Comparison of ENCODE assay signal across 18 mouse cellular contexts in genomic region chr13:44339061-44339741, GRCm38 (mm10).
DNase-seq lines count a peak whose midpoint lies in the region; ATAC-seq lines count a peak whose summit lies in the region.
"Had no signal": no experiment of that assay in that cellular context is flagged by ENCODE, and none has a peak within 500 bp of the region (broad histone marks: within the 10 kb centered on the region; RNA-seq: fewer than 3 reads in every experiment).

No protein-coding gene starts in this region.

- H3K4me1 ChIP-seq in liver, embryonic 13.5 days (replicated peaks): peaks cover 9% of the 10 kb centered on the region
- H3K4me1 ChIP-seq: embryonic facial prominence, embryonic 13.5 days; neural tube, embryonic 13.5 days had no signal

- no peaks in the 10 kb centered on the region for H3K9me3 ChIP-seq in liver, embryonic 13.5 days (replicated peaks)
- H3K9me3 ChIP-seq: stomach, embryonic 15.5 days had no signal

- 0 out of 2 replicates have a peak, but pooled peaks have one; percentile 42 for ATAC-seq in granulocyte monocyte progenitor cell, adult 5-6 weeks (replicated peaks; ENCODE audit: poor library complexity, severe bottlenecking)
- ATAC-seq in liver, embryonic 13.5 days (ENCODE audit: low read depth): peak; percentile 81

- H3K4me3 ChIP-seq in liver, embryonic 13.5 days (replicated peaks): no peak overlapping the region
- H3K4me3 ChIP-seq: embryonic facial prominence, embryonic 13.5 days; forebrain, embryonic 10.5 days; neural tube, embryonic 13.5 days; stomach, embryonic 15.5 days had no signal

- 27% methylated on average over 6 of the region's 6 CpGs for WGBS in liver, embryonic 13.5 days (ENCODE audit: insufficient replicate concordance)

- H3K4me2 ChIP-seq in liver, embryonic 13.5 days: no peak overlapping the region
- H3K4me2 ChIP-seq: embryonic facial prominence, embryonic 13.5 days; neural tube, embryonic 13.5 days; stomach, embryonic 15.5 days had no signal

- peak; percentile 43 for DNase-seq in kidney, adult 9 months
- no peak for DNase-seq in kidney, adult 11 months
- DNase-seq in liver, embryonic 13.5 days: no peak
- DNase-seq in thymus, postnatal 14 days: peak; percentile 45
- no peak for DNase-seq in gastrocnemius, adult 8-10 months (ENCODE audit: low spot score in 2 of 2)
- DNase-seq in c-Kit-positive CD71-positive TER-119-positive erythroid progenitor cells, embryonic 14.5 days (ENCODE audit: low spot score): no peak
- DNase-seq: cerebellum, adult 9-11 months; heart, postnatal 14 days; kidney, postnatal 10 days; layer of hippocampus, adult 9-11 months; retina, postnatal 1 day had no signal

- no peaks in the 10 kb centered on the region for H3K36me3 ChIP-seq in liver, embryonic 13.5 days
- H3K36me3 ChIP-seq: embryonic facial prominence, embryonic 13.5 days; forebrain, embryonic 10.5 days; neural tube, embryonic 13.5 days; stomach, embryonic 15.5 days had no signal

- H3K9ac ChIP-seq in liver, embryonic 13.5 days: no peak overlapping the region
- H3K9ac ChIP-seq: embryonic facial prominence, embryonic 13.5 days; neural tube, embryonic 13.5 days; stomach, embryonic 15.5 days had no signal

- H3K27me3 ChIP-seq in liver, embryonic 13.5 days: no peaks in the 10 kb centered on the region
- H3K27me3 ChIP-seq: CH12.LX; neural tube, embryonic 13.5 days; stomach, embryonic 15.5 days had no signal

- H3K27ac ChIP-seq in liver, embryonic 13.5 days: no peak overlapping the region
- H3K27ac ChIP-seq: embryonic facial prominence, embryonic 13.5 days; forebrain, embryonic 10.5 days; macrophage; neural tube, embryonic 13.5 days; stomach, embryonic 15.5 days had no signal

Comparison
In these comparisons a context has a peak if more than half of its experiments do, and no peak if none do; other contexts are left out.
1. DNase-seq: peak in kidney, adult 9 months (single experiment) and thymus, postnatal 14 days (single experiment); none in kidney, adult 11 months (single experiment), liver, embryonic 13.5 days (single experiment), gastrocnemius, adult 8-10 months (0 of 2) and c-Kit-positive CD71-positive TER-119-positive erythroid progenitor cells, embryonic 14.5 days (single experiment).